ENCODE assay signal across 21 mouse cellular contexts in the genomic region with DNA sequence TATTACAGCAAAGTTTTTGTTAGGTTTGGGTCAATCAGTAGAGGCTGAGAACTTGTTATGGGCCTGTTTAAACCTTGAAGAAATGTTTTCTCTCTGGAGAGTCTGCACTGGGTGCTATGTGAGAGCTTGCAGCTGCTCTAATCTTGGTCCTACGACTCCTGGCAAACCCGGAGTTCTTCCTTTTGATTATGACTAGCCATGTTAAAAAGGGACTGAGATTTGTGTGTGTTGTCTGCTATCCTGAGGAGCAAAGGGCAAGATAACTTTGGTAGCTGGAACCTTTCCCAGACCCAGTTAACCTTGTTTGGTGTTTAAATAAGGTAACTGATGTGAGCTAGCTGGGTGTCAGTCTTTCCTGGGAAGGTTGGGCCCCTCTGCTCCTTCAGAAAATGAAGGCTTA. TPM values are rescaled to one million over a fixed set of nuclear protein-coding genes. Genes with fewer than 3 reads are reported as not detected.
A peak's percentile ranks its signal among the peaks of the same experiment; 100 is the strongest.
DNase-seq lines count a peak whose midpoint lies in the region; ATAC-seq lines count a peak whose summit lies in the region.
"Had no signal": no experiment of that assay in that cellular context is flagged by ENCODE, and none has a peak within 500 bp of the region (broad histone marks: within the 10 kb centered on the region; RNA-seq: fewer than 3 reads in every experiment).

No protein-coding gene starts in this region.

- H3K4me3 ChIP-seq in liver, embryonic 16.5 days (ENCODE audit: low read depth, low read length): no peak overlapping the region
- H3K4me3 ChIP-seq: embryonic facial prominence, embryonic 15.5 days; limb, embryonic 12.5 days; myocyte; neural tube, embryonic 15.5 days had no signal

- no peaks in the 10 kb centered on the region for H3K9me3 ChIP-seq in liver, embryonic 16.5 days (replicated peaks; ENCODE audit: control insufficient read depth, low read length)
- H3K9me3 ChIP-seq: embryonic facial prominence, embryonic 15.5 days; limb, embryonic 12.5 days; neural tube, embryonic 15.5 days had no signal

- intact Hi-C loops in heart, postnatal 10 days (cut with DNase I): loop anchor here (5.0 kb wide), 1 partner anchor 237 kb away; no protein-coding TSS in a partner anchor

- peak; percentile 27; the same call in 1 of the 2 replicates for ATAC-seq in liver, embryonic 16.5 days (ENCODE audit: low read depth)
- ATAC-seq: hindbrain, postnatal 0 days had no signal

- H3K36me3 ChIP-seq in liver, embryonic 16.5 days (ENCODE audit: control insufficient read depth, insufficient read depth): no peaks in the 10 kb centered on the region
- H3K36me3 ChIP-seq: embryonic facial prominence, embryonic 15.5 days; G1E; limb, embryonic 12.5 days; neural tube, embryonic 15.5 days had no signal

- H3K4me2 ChIP-seq in liver, embryonic 16.5 days (ENCODE audit: low read depth, low read length): no peak overlapping the region
- H3K4me2 ChIP-seq: embryonic facial prominence, embryonic 15.5 days; limb, embryonic 12.5 days; neural tube, embryonic 15.5 days had no signal

- peak; percentile 42 for DNase-seq in gastrocnemius, adult 18-20 months (ENCODE audit: low spot score)
- no peak for DNase-seq in gastrocnemius, adult 8-10 months (ENCODE audit: low spot score in 2 of 2)
- peak; percentile 37 to 49 for DNase-seq in heart, postnatal 10 days
- no peak for DNase-seq in heart, adult 9 months (ENCODE audit: low spot score in 2 of 2)
- no peak for DNase-seq in liver
- peak; percentile 80 for DNase-seq in lung, postnatal 36 days
- no peak for DNase-seq in thymus, postnatal 36 days
- DNase-seq: layer of hippocampus, adult 9-11 months; thymus, adult 18-20 months had no signal

- no peak overlapping the region for H3K9ac ChIP-seq in liver, embryonic 16.5 days (ENCODE audit: low read depth, low read length)
- H3K9ac ChIP-seq: embryonic facial prominence, embryonic 15.5 days; limb, embryonic 12.5 days; neural tube, embryonic 15.5 days had no signal

- H3K27me3 ChIP-seq in liver, embryonic 16.5 days (ENCODE audit: control insufficient read depth, insufficient read depth, low read depth, low read length): no peaks in the 10 kb centered on the region
- H3K27me3 ChIP-seq: embryonic facial prominence, embryonic 15.5 days; limb, embryonic 12.5 days; neural tube, embryonic 15.5 days had no signal

- H3K4me1 ChIP-seq in liver, embryonic 16.5 days (ENCODE audit: control insufficient read depth, low read depth, low read length): no peaks in the 10 kb centered on the region; the same call in 1 of the 2 replicates
- H3K4me1 ChIP-seq: embryonic facial prominence, embryonic 15.5 days; limb, embryonic 12.5 days had no signal

- H3K27ac ChIP-seq in liver, embryonic 16.5 days (ENCODE audit: low read length): peak overlapping the region; percentile 27
- H3K27ac ChIP-seq: embryonic facial prominence, embryonic 15.5 days; hindbrain, postnatal 0 days; kidney, postnatal 0 days; limb, embryonic 12.5 days; neural tube, embryonic 15.5 days had no signal

- 23% methylated on average over 2 of the region's 2 CpGs for WGBS in liver, embryonic 16.5 days (ENCODE audit: insufficient replicate concordance)

RNA-seq across cellular contexts. Expression of gene Klrb1b, which starts 24.5 kb away (rescaled TPM):
- total RNA-seq in gastrocnemius, adult 18-20 months (2021): not detected
- total RNA-seq in gastrocnemius, adult 8-10 months (2022): not detected
- not detected for total RNA-seq in heart, postnatal 10 days (2021)
- 0.23 and 0.46 TPM in 2 replicates for polyA plus RNA-seq in liver, embryonic 16.5 days (2015; fragmentation: Nextera tagmentation; extraction: Ambion mirVana)
- total RNA-seq: gastrocnemius, postnatal 36 days; hindbrain, postnatal 0 days had no signal
- polyA plus RNA-seq: CD4-positive, CD25-positive, alpha-beta regulatory T cell, adult 4 months; embryonic facial prominence, embryonic 15.5 days; forebrain, embryonic 11.5 days; G1E; hindbrain, postnatal 0 days; kidney, postnatal 0 days; limb, embryonic 12.5 days; myocyte; neural tube, embryonic 15.5 days had no signal

RNA-seq across cellular contexts. Expression of gene Gm44511, which starts 24.6 kb away (rescaled TPM):
- not detected for total RNA-seq in gastrocnemius, adult 18-20 months (2021)
- total RNA-seq in gastrocnemius, adult 8-10 months (2022): under 1 TPM in 1 of 4 experiments, not detected in 3; 0.61 TPM
- total RNA-seq in heart, postnatal 10 days (2021): not detected
- polyA plus RNA-seq in liver, embryonic 16.5 days (2015; fragmentation: Nextera tagmentation; extraction: Ambion mirVana): 0.20 TPM in 1 of 2 replicates, not detected in the other
- total RNA-seq: G1E; gastrocnemius, postnatal 36 days; hindbrain, postnatal 0 days had no signal
- polyA plus RNA-seq: CD4-positive, CD25-positive, alpha-beta regulatory T cell, adult 4 months; embryonic facial prominence, embryonic 15.5 days; forebrain, embryonic 11.5 days; G1E; hindbrain, postnatal 0 days; kidney, postnatal 0 days; limb, embryonic 12.5 days; midbrain, embryonic 14.5 days; myocyte; neural tube, embryonic 15.5 days had no signal

RNA-seq across cellular contexts. Expression of gene Clec2i, which starts 36.7 kb away (rescaled TPM):
- not detected for total RNA-seq in gastrocnemius, adult 18-20 months (2021)
- not detected for total RNA-seq in gastrocnemius, adult 8-10 months (2022)
- total RNA-seq in heart, postnatal 10 days (2021): under 1 TPM in 1 of 2 experiments, not detected in 1; 0.10 TPM
- polyA plus RNA-seq in liver, embryonic 16.5 days (2015; fragmentation: Nextera tagmentation; extraction: Ambion mirVana): 0.21 and 0.30 TPM in 2 replicates
- total RNA-seq: hindbrain, postnatal 0 days had no signal
- polyA plus RNA-seq: forebrain, embryonic 11.5 days; G1E; limb, embryonic 12.5 days; midbrain, embryonic 14.5 days; myocyte; neural tube, embryonic 15.5 days had no signal

RNA-seq across cellular contexts. Expression of gene BC035044, which starts 40.3 kb away (rescaled TPM):
- not detected for total RNA-seq in gastrocnemius, adult 18-20 months (2021)
- total RNA-seq in gastrocnemius, adult 8-10 months (2022): not detected
- total RNA-seq in heart, postnatal 10 days (2021): under 1 TPM; 0.42 to 0.65 TPM
- polyA plus RNA-seq in liver, embryonic 16.5 days (2015; fragmentation: Nextera tagmentation; extraction: Ambion mirVana): 6.3 and 6.6 TPM in 2 replicates
- total RNA-seq: gastrocnemius, postnatal 36 days; hindbrain, postnatal 0 days had no signal
- polyA plus RNA-seq: G1E, myocyte had no signal

Comparison
In these comparisons a context has a peak if more than half of its experiments do, and no peak if none do; other contexts are left out.
1. DNase-seq: peak in gastrocnemius, adult 18-20 months (single experiment), heart, postnatal 10 days (2 of 2) and lung, postnatal 36 days (single experiment); none in gastrocnemius, adult 8-10 months (0 of 2), heart, adult 9 months (0 of 2), liver (single experiment) and thymus, postnatal 36 days (0 of 2).